Mouse (Mus musculus) small intestine, adult 2 months (tissue): ENCODE data around the gene Calhm1. TPM values are rescaled to one million over a fixed set of nuclear protein-coding genes. Genes with fewer than 3 reads are reported as not detected.
"Not testable (repeated sequence)": the region's sequence is repeated elsewhere in the genome, so short reads cannot be mapped to it uniquely, and the experiment has no call there.

ENCODE experiments used
- H3K27ac ChIP-seq: fragments of 200-500 bp; 2 replicates; pipeline ENCODE4 v1.5.1; 2012; ENCODE audit warnings: low read depth, low read length, control low read depth, inconsistent platforms; ENCODE audit not compliant: insufficient read depth
- H3K27me3 ChIP-seq: fragments of 200-500 bp; 2 replicates; pipeline ENCODE4 v1.6.1; 2012; ENCODE audit warnings: mild to moderate bottlenecking, moderate library complexity, low read length, inconsistent platforms; ENCODE audit not compliant: control insufficient read depth, insufficient read depth
- H3K36me3 ChIP-seq: fragments of 200-500 bp; 2 replicates; pipeline ENCODE4 v1.6.1; 2012; ENCODE audit warnings: mild to moderate bottlenecking, low read length, control low read depth, inconsistent platforms; ENCODE audit not compliant: control insufficient read depth, insufficient read depth
- H3K4me1 ChIP-seq: fragments of 200-500 bp; 2 replicates; pipeline ENCODE4 v1.6.1; 2012; ENCODE audit warnings: low read length, inconsistent platforms, mixed read lengths; ENCODE audit not compliant: control insufficient read depth, insufficient read depth, insufficient read length
- H3K4me3 ChIP-seq: fragments of 200-500 bp; 2 replicates; pipeline ENCODE4 v1.5.1; 2012; ENCODE audit warnings: low read depth, mild to moderate bottlenecking, control low read depth, inconsistent platforms, low read length, moderate library complexity
- CTCF ChIP-seq: fragments of 200-500 bp; IDR thresholded peaks from 2 replicates; pipeline ENCODE4 v1.5.1; 2012; ENCODE audit warnings: low read depth, mild to moderate bottlenecking, control low read depth, inconsistent platforms, low read length, moderate library complexity, mixed read lengths; ENCODE audit not compliant: insufficient replicate concordance, insufficient read length; ENCODE audit errors: extremely low read depth
- POLR2A ChIP-seq: fragments of 200-500 bp; IDR thresholded peaks from 2 replicates; pipeline ENCODE4 v1.6.1; 2012; ENCODE audit warnings: low read depth, mild to moderate bottlenecking, control low read depth, inconsistent platforms, low read length, moderate library complexity
- WGBS: fragments of 180-500 bp; shearing (Covaris S2); methylation state at CpG from one replicate; pipeline ENCODE4 v1.1.7; 2018; 5-methylcytosine and 5-hydroxymethylcytosine counted together
- polyA plus RNA-seq: library from polyadenylated mRNA; depleted of rRNA; stranded (reverse); fragments of >200 nt; gene quantifications from 2 replicates; pipeline ENCODE4 v1.2.3, GENCODE M21; 2012

Calhm1 gene
- polyA plus RNA-seq, 1 experiment = not detected

- H3K36me3 ChIP-seq = no peaks in the 10 kb centered on the region
- peaks cover 4% of the 10 kb centered on the region for H3K4me1 ChIP-seq
- H3K4me3 ChIP-seq = no peak overlapping the region
- no peak overlapping the region for H3K27ac ChIP-seq
- WGBS = 55% methylated on average over 12 of the region's 12 CpGs
- H3K27me3 ChIP-seq = peaks cover 3% of the 10 kb centered on the region; the same call in 1 of the 2 replicates
- TF ChIP-seq POLR2A (no peak), CTCF (no peak)
Measured at GRCm38 (mm10) chr19:47152062-47152369, 8.0 kb upstream of the Calhm1 start.

- no peak for TF ChIP-seq POLR2A
- TF ChIP-seq CTCF = no peak
- 23% methylated on average over 32 of the region's 32 CpGs for WGBS
- H3K27me3 ChIP-seq = peaks cover 3% of the 10 kb centered on the region; the same call in 1 of the 2 replicates
- H3K4me3 ChIP-seq = peak overlapping the region; percentile 36
- H3K4me1 ChIP-seq = peaks cover 3% of the 10 kb centered on the region
- no peak overlapping the region for H3K27ac ChIP-seq
- no peaks in the 10 kb centered on the region for H3K36me3 ChIP-seq
Measured at GRCm38 (mm10) chr19:47151332-47152061, 7.4 kb upstream of the Calhm1 start.

- Histone ChIP-seq H3K27me3 (peaks cover 3% of the 10 kb centered on the region; the same call in 1 of the 2 replicates), H3K4me3 (no peak overlapping the region), H3K4me1 (peaks cover 2% of the 10 kb centered on the region), H3K36me3 (no peaks in the 10 kb centered on the region), H3K27ac (no peak overlapping the region)
- 56% methylated on average over 4 of the region's 4 CpGs for WGBS
- TF ChIP-seq CTCF (no peak), POLR2A (no peak)
Measured at GRCm38 (mm10) chr19:47149854-47150253, 5.8 kb upstream of the Calhm1 start.

- peaks cover 2% of the 10 kb centered on the region for H3K4me1 ChIP-seq
- no peaks in the 10 kb centered on the region for H3K36me3 ChIP-seq
- H3K27me3 ChIP-seq = peaks cover 3% of the 10 kb centered on the region; the same call in 1 of the 2 replicates
- TF ChIP-seq POLR2A (no peak), CTCF (no peak)
- H3K4me3 ChIP-seq = no peak overlapping the region
- H3K27ac ChIP-seq = no peak overlapping the region
- WGBS = 66% methylated on average over 5 of the region's 5 CpGs
Measured at GRCm38 (mm10) chr19:47148267-47148847, 4.3 kb upstream of the Calhm1 start.

- Histone ChIP-seq H3K4me1 (peaks cover 4% of the 10 kb centered on the region), H3K36me3 (no peaks in the 10 kb centered on the region), H3K27ac (no peak overlapping the region), H3K27me3 (no peaks in the 10 kb centered on the region), H3K4me3 (no peak overlapping the region)
- WGBS = 68% methylated on average over 6 of the region's 6 CpGs
- no peak for TF ChIP-seq CTCF
- TF ChIP-seq POLR2A = no peak
Measured at GRCm38 (mm10) chr19:47142438-47142837, 1.6 kb downstream of the Calhm1 start.

- not testable (repeated sequence) for H3K36me3 ChIP-seq, H3K27ac ChIP-seq, H3K4me3 ChIP-seq, H3K27me3 ChIP-seq
- WGBS = 63% methylated on average over 7 of the region's 7 CpGs
- H3K4me1 ChIP-seq = peaks cover 19% of the 10 kb centered on the region
Measured at GRCm38 (mm10) chr19:47139611-47140010, 4.4 kb downstream of the Calhm1 start.

GRCm38 (mm10) chr19:47137771-47138421 lies 6.2 kb downstream of the Calhm1 start, which contains the start of gene Calhm2:
Gene Calhm2, minus strand, starts transcription at chr19:47138294.
- H3K4me1 ChIP-seq = peaks cover 21% of the 10 kb centered on the region
- H3K27ac ChIP-seq = peak within 1 kb of the TSS; percentile 79
- H3K36me3 ChIP-seq = peaks cover 2% of the 10 kb centered on the region; the same call in 1 of the 2 replicates
- peak within 1 kb of the TSS; percentile 84 for H3K4me3 ChIP-seq
- WGBS = 2% methylated on average over 28 of the region's 28 CpGs
- H3K27me3 ChIP-seq = no peaks in the 10 kb centered on the region
- no peak for TF ChIP-seq POLR2A
- TF ChIP-seq CTCF = no peak
